ENCODE assay signal across 16 mouse cellular contexts in genomic region chr15:85791449-85791848, GRCm38 (mm10).
"Had no signal": no experiment of that assay in that cellular context is flagged by ENCODE, and none has a peak within 500 bp of the region (broad histone marks: within the 10 kb centered on the region; RNA-seq: fewer than 3 reads in every experiment).

No protein-coding gene starts in this region.

- H3K27me3 ChIP-seq: liver, embryonic 13.5 days; lung, embryonic 15.5 days; neural tube, embryonic 12.5 days; neural tube, embryonic 15.5 days had no signal

- DNase-seq: kidney, adult 2 months; layer of hippocampus, adult 9-11 months; liver, embryonic 13.5 days; midbrain, embryonic 14.5 days; right cerebral cortex, adult 18-20 months; right cerebral cortex, postnatal 14 days; right cerebral cortex, postnatal 4 days; thymus, postnatal 25 days had no signal

- H3K9me3 ChIP-seq: liver, embryonic 13.5 days; lung, embryonic 15.5 days; neural tube, embryonic 12.5 days; neural tube, embryonic 15.5 days had no signal

- H3K27ac ChIP-seq: kidney, postnatal 0 days; layer of hippocampus, adult 2 months; left cerebral cortex, adult 2 months; liver, embryonic 13.5 days; lung, embryonic 15.5 days; neural tube, embryonic 12.5 days; neural tube, embryonic 15.5 days had no signal

- H3K4me2 ChIP-seq: liver, embryonic 13.5 days; lung, embryonic 15.5 days; midbrain, embryonic 11.5 days; neural tube, embryonic 12.5 days; neural tube, embryonic 15.5 days had no signal

- H3K36me3 ChIP-seq: lung, embryonic 15.5 days; neural tube, embryonic 12.5 days; neural tube, embryonic 15.5 days had no signal

- H3K9ac ChIP-seq: liver, embryonic 13.5 days; lung, embryonic 15.5 days; neural tube, embryonic 12.5 days; neural tube, embryonic 15.5 days had no signal

- ATAC-seq: intestine, embryonic 16.5 days had no signal

- H3K4me3 ChIP-seq: layer of hippocampus, adult 2 months; left cerebral cortex, adult 2 months; liver, embryonic 13.5 days; lung, embryonic 15.5 days; neural tube, embryonic 12.5 days; neural tube, embryonic 15.5 days had no signal

- H3K4me1 ChIP-seq: lung, embryonic 15.5 days; neural tube, embryonic 12.5 days; neural tube, embryonic 15.5 days had no signal
